Mouse (Mus musculus): ENCODE results near the gene Nkiras2. TPM values are rescaled to one million over a fixed set of nuclear protein-coding genes. Genes with fewer than 3 reads are reported as not detected.
"Not testable (repeated sequence)": the region's sequence is repeated elsewhere in the genome, so short reads cannot be mapped to it uniquely, and the experiment has no call there.

Nkiras2 gene
- polyA plus RNA-seq, 1 experiment from 2014 or later = 101 TPM

DNA sequence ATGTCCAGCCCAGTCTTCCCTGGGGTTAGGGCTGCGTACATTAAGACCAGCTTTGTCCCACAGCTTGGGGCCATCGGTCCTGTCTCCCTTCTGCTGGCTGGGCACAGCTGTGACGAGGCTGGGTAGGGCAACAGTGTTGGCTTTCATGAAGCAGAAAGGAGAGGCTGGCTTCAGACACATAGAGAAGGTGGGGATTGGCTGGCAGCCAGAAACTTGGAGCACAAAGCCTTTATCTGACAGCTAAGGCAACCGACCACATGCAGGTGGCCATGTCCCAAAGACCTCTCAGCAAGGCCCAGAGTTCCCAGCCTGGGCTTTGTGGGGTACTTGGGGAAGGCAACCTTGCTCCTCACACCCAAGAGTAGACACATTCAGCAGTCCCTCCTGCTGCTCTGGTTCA is 37.3 kb upstream of the Nkiras2 start:
- Histone ChIP-seq H3K9me3 (replicated peaks) (no peaks in the 10 kb centered on the region), H3K27me3 (ENCODE audit: low read depth, poor library complexity, severe bottlenecking) (no peaks in the 10 kb centered on the region; the same call in 1 of the 2 replicates), H3K27ac (replicated peaks) (no peak overlapping the region), H3K4me3 (no peak overlapping the region), H3K4me1 (no peaks in the 10 kb centered on the region), H3K36me3 (peaks cover 97% of the 10 kb centered on the region)
- DNase-seq (ENCODE audit: low spot score) = no peak
- WGBS = 90% methylated on average over 4 of the region's 4 CpGs

DNA sequence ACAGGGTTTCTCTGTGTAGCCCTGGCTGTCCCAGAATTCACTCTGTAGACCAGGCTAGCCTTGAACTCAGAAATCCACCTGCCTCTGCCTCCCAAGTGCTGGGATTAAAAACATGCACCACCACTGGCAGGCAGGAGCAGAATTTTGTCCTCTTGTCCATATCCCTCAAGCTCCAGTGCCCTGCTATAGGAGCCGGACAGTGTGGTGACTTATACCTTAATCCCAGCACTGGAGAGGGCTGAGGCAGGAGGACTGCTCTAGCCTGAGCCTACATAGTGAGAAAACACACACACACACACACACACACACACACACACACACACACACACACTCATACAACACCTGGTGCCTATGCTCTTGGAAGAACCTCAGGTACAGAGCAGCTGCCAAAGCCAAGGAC is 36.6 kb upstream of the Nkiras2 start:
- not testable (repeated sequence) for H3K27me3 ChIP-seq (ENCODE audit: low read depth, poor library complexity, severe bottlenecking); H3K4me3 ChIP-seq; H3K27ac ChIP-seq (replicated peaks); H3K4me1 ChIP-seq; H3K9me3 ChIP-seq (replicated peaks); DNase-seq (ENCODE audit: low spot score)
- peaks cover 97% of the 10 kb centered on the region for H3K36me3 ChIP-seq
- WGBS = 78% methylated on average over 1 of the region's 1 CpGs

DNA sequence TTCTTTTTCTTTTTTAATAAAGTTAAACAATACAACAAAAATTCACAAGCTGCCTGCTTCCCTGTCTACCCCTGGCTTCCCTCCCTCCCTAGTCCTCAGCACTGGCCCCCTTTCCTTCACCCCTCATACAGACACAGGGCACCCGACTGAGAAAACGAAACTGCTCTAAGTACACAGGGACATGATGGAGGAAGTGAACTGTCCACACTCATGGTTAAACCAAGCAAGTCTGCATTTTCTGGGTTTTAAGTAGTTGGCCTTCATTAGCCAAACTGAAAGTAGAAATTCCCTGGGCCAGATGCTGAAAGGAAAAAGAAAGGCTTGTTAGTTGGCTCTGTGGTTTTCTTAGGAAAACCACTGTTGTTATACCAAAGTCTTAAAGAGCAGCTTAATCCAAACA is 36.2 kb upstream of the Nkiras2 start:
- WGBS = 83% methylated on average over 2 of the region's 2 CpGs
- no peak overlapping the region for H3K4me3 ChIP-seq
- no peaks in the 10 kb centered on the region for H3K4me1 ChIP-seq
- H3K27me3 ChIP-seq (ENCODE audit: low read depth, poor library complexity, severe bottlenecking) = no peaks in the 10 kb centered on the region
- peaks cover 99% of the 10 kb centered on the region for H3K36me3 ChIP-seq
- H3K9me3 ChIP-seq (replicated peaks) = no peaks in the 10 kb centered on the region
- DNase-seq (ENCODE audit: low spot score) = no peak
- H3K27ac ChIP-seq (replicated peaks) = no peak overlapping the region

DNA sequence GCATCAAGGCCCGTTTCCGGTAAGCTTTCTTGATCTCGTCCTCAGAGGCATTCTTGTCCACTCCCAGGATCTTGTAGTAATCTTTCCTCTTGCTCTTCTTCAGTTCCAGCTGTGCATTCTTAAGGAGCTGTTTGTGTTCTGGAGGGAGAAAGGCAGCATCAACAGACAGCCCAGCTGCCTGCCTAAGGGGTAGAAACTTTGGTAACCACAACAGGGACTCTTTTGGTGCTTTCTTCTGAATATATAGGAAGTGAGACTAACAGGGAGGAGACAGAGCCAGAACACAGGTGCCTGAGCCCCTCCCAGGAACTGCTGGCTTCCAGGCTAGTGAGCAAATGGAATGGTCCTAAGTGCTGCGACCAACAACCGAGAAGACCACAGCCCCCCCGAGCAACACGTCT is 34.5 kb upstream of the Nkiras2 start:
- Histone ChIP-seq H3K27ac (replicated peaks) (no peak overlapping the region), H3K9me3 (replicated peaks) (no peaks in the 10 kb centered on the region), H3K4me1 (no peaks in the 10 kb centered on the region), H3K27me3 (ENCODE audit: low read depth, poor library complexity, severe bottlenecking) (no peaks in the 10 kb centered on the region), H3K4me3 (no peak overlapping the region), H3K36me3 (peaks cover 100% of the 10 kb centered on the region)
- WGBS = 91% methylated on average over 7 of the region's 7 CpGs
- DNase-seq (ENCODE audit: low spot score) = no peak

DNA sequence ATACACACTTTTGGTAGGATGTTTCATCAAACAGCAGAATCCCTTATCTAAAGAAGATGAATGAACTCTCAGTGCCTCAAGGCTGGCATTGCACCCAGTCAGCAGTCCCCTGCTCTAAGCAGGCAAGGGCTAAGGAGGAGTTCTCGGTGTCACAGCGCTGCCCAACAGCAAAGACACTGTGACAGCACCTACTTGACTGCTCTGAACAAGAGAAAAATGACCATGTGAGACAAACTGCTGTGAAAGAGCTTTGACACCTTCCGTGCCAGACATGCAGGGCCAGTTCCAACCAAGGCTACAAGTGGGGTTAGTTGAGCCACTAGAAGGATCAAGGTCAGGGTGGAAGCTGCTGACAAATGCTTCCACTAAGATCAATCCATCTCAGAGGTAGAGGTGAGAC is 33.9 kb upstream of the Nkiras2 start:
- no peak for DNase-seq (ENCODE audit: low spot score)
- Histone ChIP-seq H3K9me3 (replicated peaks) (no peaks in the 10 kb centered on the region), H3K4me3 (no peak overlapping the region), H3K27me3 (ENCODE audit: low read depth, poor library complexity, severe bottlenecking) (no peaks in the 10 kb centered on the region), H3K36me3 (peaks cover 100% of the 10 kb centered on the region), H3K27ac (replicated peaks) (no peak overlapping the region), H3K4me1 (no peaks in the 10 kb centered on the region)
- WGBS = 96% methylated on average over 3 of the region's 3 CpGs

DNA sequence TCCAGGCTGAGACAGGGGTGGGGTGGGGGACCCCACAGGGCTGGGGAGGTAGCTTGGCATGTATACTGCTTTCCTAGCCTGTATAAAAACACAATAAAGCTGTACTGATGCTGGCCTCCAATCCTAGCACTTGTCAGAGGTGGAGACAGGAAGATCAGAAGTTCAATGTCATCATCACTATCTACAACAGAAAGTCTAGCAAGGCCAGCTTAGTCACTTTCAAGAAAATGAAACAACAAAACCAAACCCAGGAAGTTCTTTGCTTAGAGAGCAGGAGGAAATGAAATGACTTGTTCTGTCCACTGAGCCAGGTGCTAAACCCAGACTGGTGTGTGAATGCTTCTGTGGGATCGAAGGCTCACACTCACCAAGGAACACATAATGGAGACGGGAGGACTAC is 30.6 kb upstream of the Nkiras2 start:
- no peak overlapping the region for H3K27ac ChIP-seq (replicated peaks)
- DNase-seq (ENCODE audit: low spot score) = no peak
- WGBS = 100% methylated on average over 2 of the region's 2 CpGs
- H3K27me3 ChIP-seq (ENCODE audit: low read depth, poor library complexity, severe bottlenecking) = no peaks in the 10 kb centered on the region
- no peaks in the 10 kb centered on the region for H3K9me3 ChIP-seq (replicated peaks)
- peaks cover 99% of the 10 kb centered on the region for H3K36me3 ChIP-seq
- H3K4me1 ChIP-seq = no peaks in the 10 kb centered on the region
- H3K4me3 ChIP-seq = no peak overlapping the region

DNA sequence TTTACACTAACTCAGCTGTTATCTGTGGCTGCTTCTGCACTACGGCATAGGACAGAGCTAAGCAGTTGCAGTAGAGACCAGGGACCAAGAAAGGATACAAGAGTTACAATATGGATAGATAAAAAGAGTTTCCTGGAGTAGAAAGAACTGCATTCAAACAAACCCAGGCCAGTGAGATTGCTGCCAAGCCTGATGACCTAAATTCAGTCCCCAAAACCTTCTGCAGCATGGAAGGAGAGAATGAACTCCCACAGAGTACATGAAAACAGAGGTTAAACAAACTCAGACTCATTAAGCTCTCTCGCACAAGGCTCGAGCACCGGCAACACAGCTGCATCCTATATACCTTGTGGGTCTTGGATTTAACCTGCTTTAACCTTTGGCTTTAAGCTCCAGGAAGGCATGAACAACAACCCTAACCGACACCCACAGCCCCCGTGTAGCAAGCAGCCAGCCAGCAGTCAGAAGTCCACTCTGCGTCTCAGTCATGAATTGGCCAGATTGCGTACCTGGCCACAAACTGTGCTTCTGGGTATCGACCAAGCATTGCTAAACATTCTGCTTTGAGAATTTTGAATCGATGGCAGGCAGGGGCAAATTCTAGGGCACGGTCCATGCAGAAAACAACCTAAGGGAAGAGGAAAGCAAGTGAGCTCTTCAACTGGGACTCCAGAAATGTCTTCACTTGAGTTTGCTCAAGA is 26.5 kb upstream of the Nkiras2 start:
- no peaks in the 10 kb centered on the region for H3K4me1 ChIP-seq
- H3K36me3 ChIP-seq = peaks cover 99% of the 10 kb centered on the region
- 89% methylated on average over 11 of the region's 11 CpGs for WGBS

DNA sequence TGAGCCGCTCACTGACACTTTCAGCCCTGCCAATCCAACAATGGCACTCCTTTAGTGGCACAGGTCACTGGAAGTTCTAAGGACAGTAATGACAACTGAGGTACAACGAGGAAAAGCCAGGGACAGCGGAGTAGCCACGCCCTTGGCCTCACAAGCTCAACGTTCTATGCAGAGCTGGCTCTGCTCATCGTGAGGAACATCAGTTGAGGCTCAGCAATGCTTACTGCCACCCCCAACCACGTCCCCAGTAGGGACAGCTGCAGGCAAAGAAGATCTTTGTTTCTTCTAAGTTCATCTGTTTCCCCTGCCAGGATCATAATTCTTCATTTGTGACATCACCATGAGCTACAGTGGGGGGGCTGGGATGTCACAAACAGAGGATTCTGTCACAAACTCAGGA is 24.4 kb upstream of the Nkiras2 start:
- WGBS = 96% methylated on average over 7 of the region's 7 CpGs
- H3K4me3 ChIP-seq = no peak overlapping the region
- peaks cover 99% of the 10 kb centered on the region for H3K36me3 ChIP-seq
- DNase-seq (ENCODE audit: low spot score) = no peak
- H3K27ac ChIP-seq (replicated peaks) = no peak overlapping the region
- no peaks in the 10 kb centered on the region for H3K4me1 ChIP-seq
- H3K9me3 ChIP-seq (replicated peaks) = no peaks in the 10 kb centered on the region
- H3K27me3 ChIP-seq (ENCODE audit: low read depth, poor library complexity, severe bottlenecking) = no peaks in the 10 kb centered on the region

More for the DNA sequence above, 26.5 kb upstream of the Nkiras2 start:
- H3K4me3 ChIP-seq = no peak overlapping the region
- no peaks in the 10 kb centered on the region for H3K27me3 ChIP-seq (ENCODE audit: low read depth, poor library complexity, severe bottlenecking)
- H3K27ac ChIP-seq (replicated peaks) = no peak overlapping the region
- no peak for DNase-seq (ENCODE audit: low spot score)
- no peaks in the 10 kb centered on the region for H3K9me3 ChIP-seq (replicated peaks)

DNA sequence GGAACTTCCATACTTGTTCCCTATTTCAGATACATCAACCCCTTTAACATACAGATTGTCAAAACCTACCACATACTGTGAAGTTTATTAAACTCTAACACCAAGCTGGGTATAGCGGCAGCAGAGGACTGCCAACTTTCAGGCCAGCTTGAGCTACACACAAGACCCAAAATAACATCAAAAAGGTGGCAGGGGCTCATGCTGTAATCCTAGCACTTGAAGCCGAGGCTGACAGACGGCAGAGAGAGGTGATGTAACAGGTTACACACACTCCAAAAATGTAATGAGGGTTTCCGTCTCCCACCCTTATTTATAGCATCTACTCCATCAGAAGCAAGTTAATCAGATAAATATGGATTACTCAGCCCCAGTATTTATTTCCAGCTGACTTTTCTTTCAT is 23.5 kb upstream of the Nkiras2 start:
- WGBS = 87% methylated on average over 4 of the region's 4 CpGs
- H3K27me3 ChIP-seq (ENCODE audit: low read depth, poor library complexity, severe bottlenecking) = no peaks in the 10 kb centered on the region

DNA sequence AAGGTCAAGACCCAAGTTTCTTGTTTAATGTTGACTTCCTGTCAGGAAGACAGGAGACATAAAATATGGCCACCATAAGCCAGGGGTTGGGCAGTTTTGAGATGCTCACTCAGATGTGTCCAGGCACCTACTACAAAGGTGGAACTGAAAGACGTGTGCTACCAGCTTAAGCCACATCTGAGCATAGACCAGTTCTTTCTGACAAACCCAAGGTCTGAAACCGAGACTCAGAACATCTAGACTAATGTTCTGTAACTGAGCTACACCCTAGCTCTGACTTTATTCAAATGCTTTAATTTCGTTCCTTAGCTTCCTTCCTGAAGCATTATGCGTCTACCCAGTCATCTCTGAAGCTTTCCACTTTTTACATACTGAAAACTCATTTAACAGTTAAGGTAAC is 21.0 kb upstream of the Nkiras2 start:
- WGBS = 91% methylated on average over 4 of the region's 4 CpGs
- H3K27ac ChIP-seq (replicated peaks) = no peak overlapping the region

More for the DNA sequence above, 23.5 kb upstream of the Nkiras2 start:
- no peak overlapping the region for H3K27ac ChIP-seq (replicated peaks)
- H3K4me3 ChIP-seq = no peak overlapping the region
- DNase-seq (ENCODE audit: low spot score) = no peak
- no peaks in the 10 kb centered on the region for H3K4me1 ChIP-seq
- no peaks in the 10 kb centered on the region for H3K9me3 ChIP-seq (replicated peaks)
- peaks cover 100% of the 10 kb centered on the region for H3K36me3 ChIP-seq

DNA sequence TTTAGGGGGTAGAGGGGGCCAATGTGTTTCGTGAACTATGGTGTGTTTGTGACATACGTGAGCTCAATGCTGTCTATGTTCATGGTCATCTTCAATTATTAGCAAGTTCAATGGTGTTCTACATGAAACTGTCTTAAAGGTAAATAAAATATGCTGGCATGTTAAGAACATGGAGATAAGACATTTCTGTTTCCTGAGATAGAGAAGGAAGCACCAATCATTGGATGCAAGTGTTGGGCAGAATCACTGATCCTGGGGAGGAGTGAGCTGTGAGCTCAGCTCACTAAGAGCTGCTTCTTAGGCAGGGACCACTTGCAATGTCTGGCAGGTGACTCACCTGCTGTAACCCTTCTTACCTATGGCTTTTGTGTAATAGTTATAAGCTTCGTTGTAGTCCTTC is 17.7 kb upstream of the Nkiras2 start:
- Histone ChIP-seq H3K27ac (replicated peaks) (no peak overlapping the region), H3K4me3 (no peak overlapping the region), H3K36me3 (peaks cover 90% of the 10 kb centered on the region), H3K27me3 (ENCODE audit: low read depth, poor library complexity, severe bottlenecking) (no peaks in the 10 kb centered on the region), H3K9me3 (replicated peaks) (no peaks in the 10 kb centered on the region), H3K4me1 (no peaks in the 10 kb centered on the region)
- no peak for DNase-seq (ENCODE audit: low spot score)
- WGBS = 95% methylated on average over 3 of the region's 3 CpGs

More for the DNA sequence above, 21.0 kb upstream of the Nkiras2 start:
- Histone ChIP-seq H3K27me3 (ENCODE audit: low read depth, poor library complexity, severe bottlenecking) (no peaks in the 10 kb centered on the region), H3K4me1 (no peaks in the 10 kb centered on the region), H3K9me3 (replicated peaks) (no peaks in the 10 kb centered on the region), H3K4me3 (no peak overlapping the region), H3K36me3 (peaks cover 100% of the 10 kb centered on the region)
- DNase-seq (ENCODE audit: low spot score) = no peak

DNA sequence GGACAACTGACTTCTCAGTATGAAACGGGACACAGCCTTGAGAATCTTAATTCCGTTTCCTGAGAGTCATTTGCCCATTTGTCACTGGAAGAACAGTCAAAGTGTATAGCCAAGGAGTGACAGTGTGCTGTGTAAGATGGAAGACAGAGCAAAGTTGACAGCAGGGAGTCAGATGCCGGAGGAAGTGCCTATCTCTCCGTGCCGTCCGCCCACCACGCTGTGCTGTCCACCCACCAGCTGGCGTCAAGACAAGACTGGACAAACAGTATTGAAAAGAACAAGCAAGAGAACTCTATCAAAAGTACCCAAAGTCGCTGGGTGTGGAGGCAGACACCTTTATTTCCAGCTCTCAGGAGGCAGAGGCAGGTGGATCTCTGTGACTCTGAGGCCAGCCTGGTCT is 15.9 kb upstream of the Nkiras2 start:
- Histone ChIP-seq H3K4me3 (no peak overlapping the region), H3K27ac (replicated peaks) (no peak overlapping the region), H3K4me1 (no peaks in the 10 kb centered on the region), H3K36me3 (peaks cover 83% of the 10 kb centered on the region), H3K27me3 (ENCODE audit: low read depth, poor library complexity, severe bottlenecking) (no peaks in the 10 kb centered on the region), H3K9me3 (replicated peaks) (no peaks in the 10 kb centered on the region)
- 92% methylated on average over 9 of the region's 9 CpGs for WGBS
- DNase-seq (ENCODE audit: low spot score) = no peak

DNA sequence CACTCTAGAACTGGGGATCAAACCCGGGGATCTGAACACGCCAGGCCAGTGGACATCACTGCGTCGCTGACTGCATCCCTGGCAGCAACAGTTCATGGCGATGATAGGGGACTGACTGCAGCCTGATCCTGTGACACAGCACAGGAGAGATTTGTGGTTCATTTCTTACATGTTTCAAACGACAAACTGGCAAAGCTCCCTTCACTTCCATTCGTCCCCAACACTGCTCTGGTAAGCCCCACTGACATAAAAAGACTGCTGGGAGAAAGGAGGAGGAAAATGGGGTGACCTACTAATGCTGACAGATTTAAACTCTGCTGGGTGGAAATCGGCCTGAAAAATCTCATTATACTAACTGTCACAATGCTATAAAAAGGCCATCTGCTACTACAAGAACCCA is 15.2 kb upstream of the Nkiras2 start:
- no peak for DNase-seq (ENCODE audit: low spot score)
- H3K4me3 ChIP-seq = no peak overlapping the region
- no peak overlapping the region for H3K27ac ChIP-seq (replicated peaks)
- H3K36me3 ChIP-seq = peaks cover 83% of the 10 kb centered on the region
- WGBS = 93% methylated on average over 8 of the region's 8 CpGs
- no peaks in the 10 kb centered on the region for H3K27me3 ChIP-seq (ENCODE audit: low read depth, poor library complexity, severe bottlenecking)
- H3K4me1 ChIP-seq = no peaks in the 10 kb centered on the region
- H3K9me3 ChIP-seq (replicated peaks) = no peaks in the 10 kb centered on the region
